Mouse (Mus musculus) layer of hippocampus, postnatal 25 days (tissue): ENCODE results near the gene Kcnk6. TPM values are rescaled to one million over a fixed set of nuclear protein-coding genes. Genes with fewer than 3 reads are reported as not detected.
A peak's percentile ranks its signal among the peaks of the same experiment; 100 is the strongest.
"Not testable (repeated sequence)": the region's sequence is repeated elsewhere in the genome, so short reads cannot be mapped to it uniquely, and the experiment has no call there.

Experiments used
- DNase-seq, 2 experiments: peaks; one replicate each; pipeline ENCODE4 v3.0.0; 2022; ENCODE audit warnings: mixed read lengths in 2 of 2, low spot score in 1 of 2; ENCODE audit errors: extremely low spot score in 1 of 2
- total RNA-seq, 2 experiments: library from RNA; stranded (reverse); gene quantifications; 2 replicates each; pipeline ENCODE4 v1.2.3; 2021

Gene Kcnk6
- total RNA-seq, 2 experiments from 2014 or later = 2.0 to 2.3 TPM

DNA sequence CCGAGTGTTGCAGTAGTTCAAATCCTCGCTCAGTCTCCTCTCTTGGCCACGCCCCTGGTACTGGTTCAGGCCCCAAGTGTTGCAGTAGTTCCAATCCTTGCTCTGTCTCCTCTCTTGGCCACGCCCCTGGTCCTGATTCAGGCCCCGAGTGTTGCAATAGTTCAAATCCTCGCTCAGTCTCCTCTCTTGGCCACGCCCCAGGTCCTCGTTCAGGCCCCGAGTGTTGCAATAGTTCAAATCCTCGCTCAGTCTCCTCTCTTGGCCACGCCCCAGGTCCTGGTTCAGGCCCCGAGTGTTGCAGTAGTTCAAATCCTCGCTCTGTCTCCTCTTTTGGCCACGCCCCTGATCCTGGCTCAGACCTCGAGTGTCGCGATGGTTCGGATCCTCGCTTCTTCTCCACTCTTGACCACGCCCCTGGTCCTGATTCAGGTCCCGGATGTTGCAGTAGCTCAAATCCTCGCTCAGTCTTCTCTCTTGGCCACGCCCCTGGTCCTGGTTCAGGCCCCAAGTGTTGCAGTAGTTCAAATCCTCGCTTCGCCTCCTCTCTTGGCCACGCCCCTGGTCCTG, 20.0 kb downstream of the Kcnk6 start:
- DNase-seq = no peak

DNA sequence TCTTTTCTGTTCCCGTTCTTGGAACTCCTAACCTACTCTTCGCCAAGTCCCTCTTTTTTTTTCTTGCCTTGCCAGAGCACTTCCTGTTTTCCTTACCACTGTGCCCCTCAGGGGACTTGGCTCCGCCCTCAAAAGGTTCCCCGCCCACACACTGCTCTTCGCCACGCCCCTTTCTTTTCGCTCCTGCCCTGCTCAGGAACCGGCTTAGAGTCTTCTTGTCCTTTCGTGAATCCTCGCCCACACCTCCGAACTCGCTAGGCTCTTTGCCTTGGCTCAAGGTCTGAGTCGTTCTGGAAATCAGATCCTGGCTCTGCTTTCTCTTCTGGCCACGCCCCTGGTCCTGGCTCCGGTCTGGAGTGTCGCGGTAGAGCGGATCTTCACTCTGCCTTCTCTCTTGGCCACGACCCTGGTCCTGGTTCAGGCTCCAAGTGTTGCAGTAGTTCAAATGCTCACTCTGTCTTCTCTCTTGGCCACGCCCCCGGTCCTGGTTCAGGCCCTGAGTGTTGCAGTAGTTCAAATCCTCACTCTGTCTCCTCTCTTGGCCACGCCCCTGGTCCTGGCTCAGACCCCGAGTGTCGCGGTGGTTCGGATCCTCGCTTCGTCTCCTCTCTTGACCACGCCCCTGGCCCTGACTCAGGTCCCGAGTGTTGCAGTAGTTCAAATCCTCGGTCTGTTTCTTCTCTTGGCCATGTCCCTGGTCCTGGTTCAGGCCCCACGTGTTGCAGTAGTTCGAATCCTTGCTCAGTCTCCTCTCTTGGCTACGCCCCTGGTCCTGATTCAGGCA, 20.7 kb downstream of the Kcnk6 start:
- DNase-seq = peak; percentile 21 to 44

DNA sequence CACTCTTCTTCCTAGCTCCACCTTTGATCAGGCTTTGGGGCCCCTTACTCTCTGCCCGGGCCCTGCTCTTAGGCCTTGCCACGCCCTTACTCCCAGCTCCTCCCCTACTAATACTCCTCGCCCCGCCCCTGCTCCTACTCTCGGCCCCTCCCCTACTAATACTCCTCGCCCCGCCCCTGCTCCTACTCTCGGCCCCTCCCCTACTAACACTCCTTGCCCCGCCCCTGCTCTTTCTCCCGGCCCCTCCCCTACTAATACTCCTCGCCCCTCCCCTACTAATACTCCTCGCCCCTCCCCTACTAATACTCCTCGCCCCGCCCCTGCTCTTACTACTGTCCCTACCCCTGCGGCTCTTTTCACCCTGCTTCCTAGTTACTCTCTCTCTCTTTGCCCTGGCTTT, 21.3 kb downstream of the Kcnk6 start:
- not testable (repeated sequence) for DNase-seq

DNA sequence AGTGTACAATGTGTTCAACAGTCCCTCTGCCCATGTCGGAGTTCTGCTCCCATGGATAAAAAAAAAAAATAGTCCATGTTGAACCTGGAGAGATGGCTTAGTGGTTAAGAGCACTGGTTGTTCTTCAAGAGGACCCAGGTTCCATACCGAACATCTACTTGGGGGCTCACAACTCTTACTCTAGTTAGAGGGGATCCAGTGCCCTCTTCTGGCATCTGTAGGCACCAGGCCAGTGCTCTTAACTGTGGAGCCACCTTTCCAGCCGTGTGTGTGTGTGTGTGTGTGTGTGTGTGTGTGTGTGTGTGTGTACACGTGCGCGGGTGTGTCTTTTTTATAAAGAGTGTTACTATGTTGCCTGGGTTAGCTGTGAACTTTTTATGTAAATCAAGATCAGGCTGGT, 29.7 kb downstream of the Kcnk6 start:
- DNase-seq = no peak

DNA sequence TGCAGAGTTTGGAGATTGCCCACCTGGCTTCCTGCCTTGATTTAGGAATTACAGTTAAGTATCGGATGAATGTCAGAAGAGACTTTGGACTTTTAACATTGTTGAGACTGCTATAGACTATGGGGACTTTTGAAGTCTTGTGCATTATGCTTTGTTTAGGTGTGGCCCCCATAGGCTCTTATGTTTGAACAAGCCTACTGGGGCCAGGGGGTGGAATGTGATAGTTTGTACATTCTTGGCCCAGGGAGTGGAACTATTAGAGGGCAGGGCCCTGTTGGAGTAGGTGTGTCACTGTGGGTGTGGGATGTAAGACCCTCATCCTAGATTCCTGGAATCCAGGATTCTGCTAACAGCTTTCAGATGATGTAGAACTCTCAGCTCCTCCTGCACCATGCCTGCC, 38.1 kb downstream of the Kcnk6 start:
- not testable (repeated sequence) for DNase-seq

DNA sequence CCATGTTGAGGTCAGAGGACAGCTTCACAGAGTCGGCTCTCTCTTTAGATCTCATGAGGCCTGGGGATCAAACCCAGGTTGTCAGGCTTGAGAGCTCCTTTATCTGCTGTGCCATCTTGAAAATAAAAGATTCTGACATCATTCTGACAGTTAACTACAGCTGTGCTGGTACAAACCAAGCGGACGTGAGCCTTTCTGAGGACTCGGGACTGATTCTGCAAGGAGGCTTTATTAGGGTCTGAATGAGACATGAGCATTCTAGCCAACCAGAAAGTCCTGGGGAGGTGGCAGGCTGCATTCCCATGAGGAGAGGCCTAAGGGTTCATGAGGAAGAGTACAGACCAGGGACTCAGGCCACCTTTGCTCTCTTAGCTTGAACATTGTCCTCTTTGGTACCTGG, 51.0 kb downstream of the Kcnk6 start:
- not testable (repeated sequence) for DNase-seq

DNA sequence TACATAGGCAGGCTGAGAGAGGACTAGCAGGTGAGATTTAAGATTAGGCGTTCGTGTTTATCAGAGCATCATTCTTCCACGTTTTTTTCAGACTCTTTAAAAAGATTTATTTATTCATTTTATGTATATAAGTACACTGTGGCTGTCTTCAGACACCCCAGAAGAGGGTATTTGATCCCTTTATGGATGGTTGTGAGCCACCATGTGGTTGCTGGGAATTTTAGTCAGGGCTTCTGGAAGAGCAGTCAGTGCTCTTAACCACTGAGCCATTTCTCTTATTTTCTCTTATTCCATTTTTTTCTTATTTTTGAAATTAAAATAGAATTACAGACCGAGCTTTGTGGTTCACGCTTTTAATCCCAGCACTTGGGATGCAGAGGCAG, 51.5 kb downstream of the Kcnk6 start:
- no peak for DNase-seq

DNA sequence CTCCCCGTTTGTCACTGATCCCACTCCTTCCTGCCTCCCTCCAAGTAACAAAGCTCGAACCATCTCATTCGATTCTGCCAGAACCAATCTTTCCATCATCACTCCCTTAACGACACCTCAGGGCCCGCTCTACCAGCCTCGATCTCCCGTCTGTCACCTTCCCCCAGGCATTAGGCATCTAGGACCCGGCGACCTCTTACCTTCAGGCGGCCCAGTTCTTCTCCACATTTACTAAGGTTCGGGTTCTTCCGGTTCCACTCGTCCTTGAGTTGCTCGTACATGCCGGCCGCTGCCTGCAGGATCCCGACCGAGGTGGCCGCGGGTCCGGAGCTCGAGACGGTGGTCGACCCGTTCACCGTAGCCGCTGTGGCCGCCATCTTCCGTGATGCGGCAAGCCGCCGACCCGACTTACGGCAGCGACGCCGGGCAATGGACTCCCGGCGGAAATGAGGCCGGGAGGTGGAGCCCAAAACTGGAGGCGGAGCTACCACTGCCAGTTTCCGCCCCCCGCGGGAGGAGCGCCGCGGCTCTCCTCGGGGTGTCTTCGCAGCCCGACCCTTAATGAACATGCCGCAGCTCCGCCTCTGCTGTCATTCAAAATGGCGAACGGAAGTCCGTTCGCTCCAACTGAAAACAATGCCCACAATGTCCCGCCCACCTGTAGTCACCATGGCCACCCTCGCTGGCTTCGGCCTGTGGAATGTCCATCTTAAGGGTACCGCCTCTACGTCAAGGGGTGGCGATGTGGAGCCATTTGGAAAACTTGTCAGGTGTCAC, 52.0 kb downstream of the Kcnk6 start, which contains the start of gene Psmd8:
TSS of gene Psmd8 (minus strand) at position 625 of the 777 bp plus-strand sequence.
- DNase-seq = peak; percentile 78 to 89

DNA sequence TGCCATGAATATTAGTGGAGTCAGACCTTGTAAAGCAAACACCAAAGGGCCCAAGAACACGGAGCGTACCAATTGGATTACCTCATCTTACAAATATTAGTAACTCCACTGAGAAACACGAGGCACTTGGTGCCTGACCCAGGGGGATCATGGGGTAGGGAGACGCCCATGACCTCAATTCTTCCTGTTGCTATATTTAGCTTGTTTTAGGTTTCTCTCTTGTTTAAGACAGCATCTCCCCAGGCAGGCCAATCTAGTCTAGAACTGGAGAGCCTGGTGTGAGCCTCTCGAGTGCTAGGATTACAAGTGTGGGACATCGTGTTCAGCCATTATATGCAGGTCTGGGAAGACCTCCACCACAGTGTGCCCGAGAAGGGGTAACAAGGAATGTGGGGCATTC, 53.0 kb downstream of the Kcnk6 start:
- no peak for DNase-seq

DNA sequence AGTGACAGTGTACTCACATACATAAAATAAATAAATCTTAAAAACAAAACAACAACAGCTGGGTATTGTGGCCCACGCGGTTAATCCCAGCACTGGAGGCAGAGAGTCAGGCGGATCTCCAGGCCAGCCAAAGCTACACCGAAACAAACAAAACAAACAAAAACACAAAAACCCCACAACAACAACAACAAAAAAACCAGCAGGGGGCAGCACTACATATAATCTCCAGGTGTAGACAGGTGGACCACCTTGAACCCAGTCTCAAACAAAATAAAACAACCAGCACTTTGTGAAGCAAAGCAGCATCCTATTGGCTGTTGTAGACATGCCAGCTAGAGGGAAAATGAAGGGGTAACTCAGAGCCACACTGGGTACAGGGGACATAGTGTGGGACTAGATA, 54.2 kb downstream of the Kcnk6 start:
- no peak for DNase-seq

DNA sequence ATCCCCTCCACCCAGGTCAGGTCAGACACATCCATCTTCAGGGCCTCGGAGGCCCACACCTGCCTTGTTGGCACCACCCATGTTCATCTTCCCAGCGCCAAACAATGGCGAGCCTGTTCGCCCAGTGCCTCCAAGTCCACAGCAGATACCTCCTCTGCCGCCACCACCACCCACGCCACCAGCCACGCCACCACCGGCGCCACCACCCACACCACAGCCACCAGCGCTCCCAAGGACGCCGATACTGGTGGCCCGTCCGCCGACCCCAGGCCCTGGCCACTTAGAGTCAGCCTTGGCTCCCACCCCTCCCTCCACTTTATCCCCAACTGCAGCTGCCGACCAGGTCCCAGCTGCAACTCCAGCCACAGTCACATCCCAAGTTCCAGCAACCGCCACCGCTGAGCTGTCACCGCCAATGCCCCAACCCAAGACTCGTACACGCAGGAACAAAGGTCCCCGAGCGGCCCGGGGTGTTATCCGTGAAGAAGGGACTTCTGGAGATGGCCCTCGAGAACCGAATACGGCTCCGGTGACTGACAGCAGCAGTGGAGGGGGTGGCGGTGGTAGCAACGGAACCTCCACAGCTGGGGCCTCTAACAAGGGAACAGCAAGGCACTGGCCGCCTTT, 59.8 kb downstream of the Kcnk6 start:
- DNase-seq = no peak

Other genes starting within 250 kb of the Kcnk6 start
- 10 to 100 TPM; 12.0 to 15.1 TPM for gene Ryr1, start 107.3 kb downstream of the Kcnk6 start, total RNA-seq
- gene Rasgrp4, start 97.7 kb downstream of the Kcnk6 start, total RNA-seq = under 1 TPM; 0.66 to 0.80 TPM
- gene Fam98c, start 76.3 kb downstream of the Kcnk6 start, total RNA-seq = 10 to 100 TPM; 28.9 to 30.8 TPM
- gene Ggn, start 62.3 kb downstream of the Kcnk6 start, total RNA-seq = 1 to 10 TPM in 1 of 2 experiments, under 1 TPM in 1; 0.86 to 1.2 TPM
- gene Spred3, start 62.1 kb downstream of the Kcnk6 start, total RNA-seq = 10 to 100 TPM; 38.8 to 55.5 TPM
- gene Psmd8, start 51.8 kb downstream of the Kcnk6 start, total RNA-seq = 100 to 1,000 TPM; 136 to 143 TPM
- gene Catsperg1, start 18.5 kb downstream of the Kcnk6 start, total RNA-seq = 1 to 10 TPM; 1.2 to 1.9 TPM
- gene Yif1b, start 5.8 kb upstream of the Kcnk6 start, total RNA-seq = 10 to 100 TPM; 43.7 to 50.2 TPM
- under 1 TPM in 1 of 2 experiments, not detected in 1; 0.37 TPM for gene 2200002D01Rik, start 16.0 kb upstream of the Kcnk6 start, total RNA-seq
- gene Spint2, start 49.4 kb upstream of the Kcnk6 start, total RNA-seq = 10 to 100 TPM; 17.6 to 19.2 TPM
- 10 to 100 TPM; 28.5 to 30.7 TPM for gene Ppp1r14a, start 56.8 kb upstream of the Kcnk6 start, total RNA-seq
- 100 to 1,000 TPM; 100 to 111 TPM for gene Dpf1, start 71.4 kb upstream of the Kcnk6 start, total RNA-seq